Mouse (Mus musculus): ENCODE measurements around the gene Rapsn. TPM values are rescaled to one million over a fixed set of nuclear protein-coding genes. Genes with fewer than 3 reads are reported as not detected.

Gene Rapsn
- polyA plus RNA-seq, 1 experiment from 2014 or later = 0.74 TPM

DNA sequence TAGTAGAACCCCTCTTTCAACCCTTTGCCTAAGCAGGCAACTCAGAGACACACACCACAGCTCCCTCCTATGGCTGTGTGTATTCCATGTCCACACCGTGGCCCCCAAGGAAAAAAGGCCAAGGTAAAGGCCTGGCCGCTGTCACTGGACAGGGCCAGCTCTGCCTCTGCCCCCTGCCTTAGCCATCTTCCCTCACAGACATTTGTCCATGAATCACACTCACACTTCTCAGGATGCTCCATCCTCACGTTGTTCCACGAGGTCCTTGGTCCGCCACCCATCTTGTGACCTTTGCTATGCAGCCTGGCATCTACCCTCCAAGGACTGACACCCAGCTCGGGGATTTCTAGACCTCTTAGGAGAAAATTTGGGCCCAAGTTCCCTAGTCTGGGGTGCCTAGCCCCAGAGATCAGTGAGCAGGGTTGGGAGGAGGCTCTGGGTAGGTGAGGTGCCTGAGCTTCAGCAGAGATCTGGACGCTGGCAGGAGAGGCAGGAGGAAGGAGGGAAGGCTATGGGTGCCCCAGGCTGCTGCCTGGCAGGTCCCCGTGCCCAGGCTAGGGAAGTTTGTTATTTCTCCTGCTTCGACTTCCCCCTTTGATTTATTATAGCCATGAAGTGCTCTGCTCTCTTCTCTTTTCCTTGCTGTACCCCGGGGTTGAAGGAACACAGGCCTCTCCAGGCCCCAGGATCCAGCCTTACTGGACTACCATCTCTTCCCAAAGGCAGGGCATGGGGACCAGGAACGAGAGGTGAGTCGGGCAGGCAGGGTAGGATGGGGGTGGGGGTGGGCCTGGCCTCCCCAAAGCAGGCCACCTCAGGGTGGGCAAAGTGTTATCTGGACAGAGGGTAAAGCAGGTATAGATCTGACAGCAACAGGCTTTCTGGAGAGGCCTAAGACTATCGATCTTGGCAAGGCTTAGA lies 46.6 kb downstream of the Rapsn start, which contains the start of gene Spi1:
Gene Spi1, plus strand, starts transcription at position 616 of the 921 bp plus-strand sequence.
- H3K4me3 ChIP-seq (ENCODE audit: low read length) = no peak within 1 kb of the TSS
- H3K27me3 ChIP-seq (ENCODE audit: control insufficient read depth, insufficient read depth, low read length) = no peaks in the 10 kb centered on the region
- peaks cover 11% of the 10 kb centered on the region for H3K4me1 ChIP-seq (ENCODE audit: control insufficient read depth, insufficient read depth, low read length)
- 68% methylated on average over 13 of the region's 13 CpGs for WGBS
- no peak within 1 kb of the TSS for H3K4me2 ChIP-seq (replicated peaks; ENCODE audit: low read depth, low read length)
- H3K9ac ChIP-seq (ENCODE audit: low read depth, low read length) = no peak within 1 kb of the TSS
- no peak for ATAC-seq (ENCODE audit: low FRiP score, low TSS enrichment)
- H3K36me3 ChIP-seq (ENCODE audit: control insufficient read depth, insufficient read depth, low read length) = no peaks in the 10 kb centered on the region
- no peak within 1 kb of the TSS for H3K27ac ChIP-seq (ENCODE audit: low read depth, low read length)
- no peaks in the 10 kb centered on the region for H3K9me3 ChIP-seq (ENCODE audit: control insufficient read depth, low read length)

DNA sequence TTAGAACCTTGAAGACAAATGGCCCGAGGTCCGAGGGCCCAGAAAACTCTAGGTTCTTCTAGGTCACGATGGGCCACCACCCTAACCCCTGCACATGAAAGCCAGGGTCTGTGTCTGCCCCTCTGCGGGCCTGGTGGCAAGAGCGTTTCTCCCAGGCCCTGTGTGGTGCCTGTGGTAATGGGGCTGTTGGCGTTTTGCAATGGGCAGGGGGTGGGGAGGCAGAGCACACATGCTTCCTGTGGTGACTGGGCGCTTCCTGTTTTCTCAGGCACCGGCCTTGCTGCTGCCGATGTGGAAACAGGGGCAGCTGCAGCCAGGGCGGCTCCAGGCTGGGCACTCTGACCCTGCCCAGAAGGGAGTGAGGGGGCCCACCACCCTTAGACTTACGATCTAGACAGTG lies 47.4 kb downstream of the Rapsn start:
- Histone ChIP-seq H3K4me1 (ENCODE audit: control insufficient read depth, insufficient read depth, low read length) (peaks cover 11% of the 10 kb centered on the region), H3K4me2 (replicated peaks; ENCODE audit: low read depth, low read length) (no peak overlapping the region), H3K9ac (ENCODE audit: low read depth, low read length) (no peak overlapping the region), H3K36me3 (ENCODE audit: control insufficient read depth, insufficient read depth, low read length) (no peaks in the 10 kb centered on the region), H3K27ac (ENCODE audit: low read depth, low read length) (no peak overlapping the region), H3K9me3 (ENCODE audit: control insufficient read depth, low read length) (no peaks in the 10 kb centered on the region), H3K4me3 (ENCODE audit: low read length) (no peak overlapping the region), H3K27me3 (ENCODE audit: control insufficient read depth, insufficient read depth, low read length) (no peaks in the 10 kb centered on the region)
- WGBS = 59% methylated on average over 11 of the region's 11 CpGs
- no peak for ATAC-seq (ENCODE audit: low FRiP score, low TSS enrichment)

DNA sequence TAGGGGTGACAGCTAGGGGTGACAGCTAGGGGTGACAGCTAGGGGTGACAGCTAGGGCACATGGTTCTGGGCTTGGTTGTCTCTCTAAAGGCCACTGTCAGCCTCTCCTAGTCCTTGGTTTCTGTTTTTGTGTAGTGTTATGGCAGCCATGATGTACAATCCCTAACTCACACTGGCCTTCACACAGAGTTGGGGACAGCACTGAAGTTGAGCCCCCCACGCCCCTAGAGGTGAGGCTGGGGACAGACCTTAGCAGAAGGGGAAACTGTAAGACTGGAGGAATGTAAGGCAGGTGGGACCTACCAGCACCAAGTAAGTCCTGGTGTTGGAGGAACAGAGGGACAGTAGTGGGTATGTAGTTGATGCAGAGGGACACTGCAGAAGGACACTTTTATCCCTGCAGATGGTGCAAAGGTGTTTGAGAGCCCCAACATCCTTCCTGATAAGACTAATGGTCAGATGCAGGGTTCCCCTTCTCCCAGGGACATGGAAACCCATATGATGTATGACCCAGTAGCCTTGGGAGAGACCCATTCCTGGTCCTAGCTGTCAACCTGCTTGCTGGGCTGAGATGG lies 48.0 kb downstream of the Rapsn start:
- 62% methylated on average over 1 of the region's 1 CpGs for WGBS
- Histone ChIP-seq H3K4me2 (replicated peaks; ENCODE audit: low read depth, low read length) (no peak overlapping the region), H3K9ac (ENCODE audit: low read depth, low read length) (no peak overlapping the region), H3K36me3 (ENCODE audit: control insufficient read depth, insufficient read depth, low read length) (no peaks in the 10 kb centered on the region), H3K9me3 (ENCODE audit: control insufficient read depth, low read length) (no peaks in the 10 kb centered on the region), H3K4me3 (ENCODE audit: low read length) (no peak overlapping the region), H3K27me3 (ENCODE audit: control insufficient read depth, insufficient read depth, low read length) (no peaks in the 10 kb centered on the region), H3K4me1 (ENCODE audit: control insufficient read depth, insufficient read depth, low read length) (peaks cover 6% of the 10 kb centered on the region; the same call in 1 of the 2 replicates), H3K27ac (ENCODE audit: low read depth, low read length) (no peak overlapping the region)
- ATAC-seq (ENCODE audit: low FRiP score, low TSS enrichment) = no peak

DNA sequence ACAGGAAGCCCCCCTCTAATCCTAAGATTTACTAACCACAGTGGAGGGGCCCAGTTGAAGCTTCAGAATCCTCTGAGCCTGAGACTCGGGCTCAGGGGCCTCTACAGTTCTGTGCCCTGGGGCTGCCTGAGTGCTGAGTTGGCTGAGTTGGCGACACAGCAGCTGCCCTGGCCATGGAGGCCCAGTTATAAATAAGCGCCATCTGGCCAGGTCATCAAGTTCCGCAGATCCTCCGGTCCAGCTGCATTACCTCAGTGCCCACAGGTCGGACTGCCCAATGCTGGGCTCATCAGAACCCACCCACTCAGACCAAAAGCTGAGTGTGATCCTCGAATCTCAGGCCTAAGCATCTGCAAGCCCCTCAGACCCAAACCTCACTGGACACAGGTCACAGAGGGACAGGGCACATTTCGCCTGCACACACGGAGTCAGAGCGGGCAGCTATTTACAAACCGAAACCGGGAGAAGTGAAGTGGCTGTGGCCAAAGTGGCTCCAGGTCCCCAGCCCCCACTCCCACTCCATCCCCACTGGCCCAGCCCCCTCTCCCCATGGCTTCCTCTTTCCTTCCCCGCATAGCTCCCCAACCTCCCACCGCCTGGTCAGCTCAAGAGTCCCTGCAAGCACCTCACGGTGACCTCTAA lies 48.9 kb downstream of the Rapsn start:
- Histone ChIP-seq H3K27me3 (ENCODE audit: control insufficient read depth, insufficient read depth, low read length) (no peaks in the 10 kb centered on the region), H3K36me3 (ENCODE audit: control insufficient read depth, insufficient read depth, low read length) (no peaks in the 10 kb centered on the region), H3K4me2 (replicated peaks; ENCODE audit: low read depth, low read length) (no peak overlapping the region), H3K9ac (ENCODE audit: low read depth, low read length) (no peak overlapping the region), H3K27ac (ENCODE audit: low read depth, low read length) (no peak overlapping the region), H3K4me3 (ENCODE audit: low read length) (no peak overlapping the region), H3K9me3 (ENCODE audit: control insufficient read depth, low read length) (no peaks in the 10 kb centered on the region), H3K4me1 (ENCODE audit: control insufficient read depth, insufficient read depth, low read length) (peaks cover under 1% of the 10 kb centered on the region; the same call in 1 of the 2 replicates)
- WGBS = 74% methylated on average over 15 of the region's 15 CpGs
- no peak for ATAC-seq (ENCODE audit: low FRiP score, low TSS enrichment)

DNA sequence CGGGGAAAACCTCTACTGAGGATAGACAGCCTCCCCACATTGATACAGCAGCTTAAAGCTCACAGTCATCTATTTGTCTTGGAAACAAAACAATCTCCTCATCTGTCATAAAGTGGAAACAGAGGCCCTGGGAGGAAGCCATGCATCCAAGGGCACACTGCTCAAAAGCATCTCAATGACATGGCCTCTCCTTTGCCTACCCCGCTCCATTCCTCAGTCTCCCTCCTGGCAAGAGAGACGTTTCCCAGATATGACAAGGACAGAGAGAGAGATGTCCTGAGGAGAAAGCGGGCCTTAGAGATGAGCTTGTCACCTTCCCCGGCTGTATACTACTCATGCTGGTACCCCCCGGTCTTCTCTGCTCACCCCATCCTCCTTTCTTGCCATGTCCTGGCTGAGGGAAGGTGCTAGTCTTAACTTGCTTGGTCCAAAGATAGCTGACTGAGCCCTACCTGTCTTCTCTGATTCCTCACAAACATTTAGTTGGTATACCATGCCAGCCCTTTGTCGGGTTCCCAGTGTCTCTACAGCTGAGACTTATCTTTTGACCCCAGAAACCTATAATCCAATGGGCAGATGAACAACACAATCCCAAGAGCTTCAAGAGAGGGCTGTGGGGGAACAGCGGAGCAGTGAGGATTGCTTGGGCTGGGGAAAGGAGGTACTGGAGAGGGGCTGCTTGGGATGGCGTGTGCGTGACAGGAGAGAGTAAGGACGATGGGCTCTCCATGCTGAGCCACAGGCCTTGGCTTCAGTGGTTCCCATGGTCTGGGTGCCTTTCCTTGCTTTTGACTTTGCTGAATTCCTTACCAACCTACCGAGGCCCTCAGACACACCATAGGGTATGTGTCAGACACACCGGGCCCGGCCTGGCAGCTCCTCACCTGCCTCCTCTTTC lies 50.3 kb downstream of the Rapsn start:
- Histone ChIP-seq H3K4me1 (ENCODE audit: control insufficient read depth, insufficient read depth, low read length) (no peaks in the 10 kb centered on the region), H3K4me2 (replicated peaks; ENCODE audit: low read depth, low read length) (no peak overlapping the region), H3K4me3 (ENCODE audit: low read length) (no peak overlapping the region), H3K27ac (ENCODE audit: low read depth, low read length) (no peak overlapping the region), H3K27me3 (ENCODE audit: control insufficient read depth, insufficient read depth, low read length) (no peaks in the 10 kb centered on the region), H3K36me3 (ENCODE audit: control insufficient read depth, insufficient read depth, low read length) (no peaks in the 10 kb centered on the region), H3K9me3 (ENCODE audit: control insufficient read depth, low read length) (no peaks in the 10 kb centered on the region), H3K9ac (ENCODE audit: low read depth, low read length) (no peak overlapping the region)
- 84% methylated on average over 14 of the region's 14 CpGs for whole genome bisulfite sequencing
- ATAC-seq (ENCODE audit: low FRiP score, low TSS enrichment) = no peak

DNA sequence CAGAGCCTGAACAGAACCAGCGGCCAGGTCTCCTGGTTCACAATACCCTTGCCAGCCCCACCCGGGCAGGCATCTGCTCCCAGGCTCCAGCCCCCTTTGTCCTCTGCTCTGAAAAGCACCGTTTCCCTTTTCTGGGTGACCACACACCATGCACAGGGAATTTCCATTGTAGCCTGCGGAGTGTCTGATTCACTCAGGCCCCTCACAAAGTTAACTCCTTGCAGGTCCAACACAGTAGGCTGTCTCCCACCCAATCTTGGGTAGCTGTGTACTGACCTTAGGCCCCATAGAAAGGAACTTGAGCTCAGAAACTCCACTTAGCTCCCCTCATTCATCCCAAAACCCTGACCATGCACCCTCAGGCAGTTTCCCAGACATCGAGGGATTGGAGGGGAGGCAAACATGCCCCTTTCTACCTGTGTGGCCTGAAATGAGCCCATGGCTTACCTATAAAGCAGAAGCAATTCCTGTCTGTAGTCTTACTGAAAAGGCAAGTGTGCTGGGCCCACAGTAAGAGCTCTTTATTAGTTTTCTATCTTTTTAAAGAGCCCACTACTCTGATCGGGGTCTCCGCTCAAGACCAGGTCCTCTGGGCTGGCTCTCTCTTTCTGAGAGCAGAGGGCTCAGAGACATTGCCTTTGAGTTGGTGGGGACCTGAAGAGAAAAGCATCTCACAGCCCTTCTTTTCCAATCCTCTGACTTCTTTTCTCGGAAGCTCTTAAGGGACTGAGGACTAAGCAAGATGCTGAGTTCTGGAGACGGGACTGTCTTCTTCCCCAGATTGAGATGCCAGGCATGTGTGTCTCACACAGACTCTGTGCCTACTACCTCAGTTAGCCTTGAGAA lies 51.2 kb downstream of the Rapsn start:
- no peak overlapping the region for H3K4me2 ChIP-seq (replicated peaks; ENCODE audit: low read depth, low read length)
- ATAC-seq (ENCODE audit: low FRiP score, low TSS enrichment) = no peak
- H3K36me3 ChIP-seq (ENCODE audit: control insufficient read depth, insufficient read depth, low read length) = no peaks in the 10 kb centered on the region
- WGBS = 72% methylated on average over 9 of the region's 9 CpGs
- no peak overlapping the region for H3K4me3 ChIP-seq (ENCODE audit: low read length)
- H3K9ac ChIP-seq (ENCODE audit: low read depth, low read length) = no peak overlapping the region
- H3K9me3 ChIP-seq (ENCODE audit: control insufficient read depth, low read length) = no peaks in the 10 kb centered on the region
- H3K27me3 ChIP-seq (ENCODE audit: control insufficient read depth, insufficient read depth, low read length) = no peaks in the 10 kb centered on the region
- H3K4me1 ChIP-seq (ENCODE audit: control insufficient read depth, insufficient read depth, low read length) = no peaks in the 10 kb centered on the region
- no peak overlapping the region for H3K27ac ChIP-seq (ENCODE audit: low read depth, low read length)

DNA sequence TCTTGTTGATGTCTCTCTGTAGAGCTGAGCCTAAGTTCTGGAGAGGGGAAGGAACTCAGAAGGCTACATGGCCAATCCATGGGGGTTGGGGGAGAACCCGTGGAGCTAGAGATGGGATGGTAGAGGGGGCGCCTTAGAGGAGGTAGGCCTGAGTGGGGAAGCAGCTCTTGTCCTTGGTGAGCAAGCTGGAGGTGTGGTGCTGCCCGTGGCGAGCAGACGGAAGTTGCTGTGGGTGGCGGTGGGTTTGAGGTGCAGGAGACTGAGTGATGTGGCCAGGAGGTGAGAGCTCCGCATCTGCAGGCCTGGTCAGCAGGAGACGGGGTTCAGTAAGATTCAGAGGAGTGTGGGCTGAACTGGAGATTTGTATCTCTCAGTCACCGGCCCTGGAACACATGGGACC lies 52.0 kb downstream of the Rapsn start:
- Histone ChIP-seq H3K27me3 (ENCODE audit: control insufficient read depth, insufficient read depth, low read length) (no peaks in the 10 kb centered on the region), H3K27ac (ENCODE audit: low read depth, low read length) (no peak overlapping the region), H3K4me1 (ENCODE audit: control insufficient read depth, insufficient read depth, low read length) (no peaks in the 10 kb centered on the region), H3K9me3 (ENCODE audit: control insufficient read depth, low read length) (no peaks in the 10 kb centered on the region), H3K36me3 (ENCODE audit: control insufficient read depth, insufficient read depth, low read length) (no peaks in the 10 kb centered on the region), H3K9ac (ENCODE audit: low read depth, low read length) (no peak overlapping the region), H3K4me3 (ENCODE audit: low read length) (no peak overlapping the region), H3K4me2 (replicated peaks; ENCODE audit: low read depth, low read length) (no peak overlapping the region)
- 87% methylated on average over 9 of the region's 9 CpGs for WGBS
- ATAC-seq (ENCODE audit: low FRiP score, low TSS enrichment) = no peak

DNA sequence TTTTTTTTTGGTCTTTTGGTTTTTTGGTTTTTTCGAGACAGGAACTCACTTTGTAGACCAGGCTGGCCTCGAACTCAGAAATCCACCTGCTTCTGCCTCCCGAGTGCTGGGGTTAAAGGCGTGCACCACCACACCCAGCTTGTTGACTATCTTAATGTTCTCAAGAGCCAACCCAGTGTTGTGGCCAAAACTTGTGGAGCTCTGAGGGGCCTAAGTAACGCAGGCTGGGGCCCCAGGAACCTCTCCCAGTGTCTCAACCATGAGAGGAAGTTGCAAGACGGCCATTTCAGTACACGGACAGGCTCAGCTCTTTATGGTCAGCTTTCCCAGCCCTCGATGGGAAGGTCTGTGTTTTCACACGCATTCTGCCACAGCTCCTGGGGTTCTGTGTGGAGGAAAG lies 53.6 kb downstream of the Rapsn start:
- H3K4me2 ChIP-seq (replicated peaks; ENCODE audit: low read depth, low read length) = no peak overlapping the region
- H3K9me3 ChIP-seq (ENCODE audit: control insufficient read depth, low read length) = no peaks in the 10 kb centered on the region
- H3K4me1 ChIP-seq (ENCODE audit: control insufficient read depth, insufficient read depth, low read length) = no peaks in the 10 kb centered on the region
- H3K36me3 ChIP-seq (ENCODE audit: control insufficient read depth, insufficient read depth, low read length) = no peaks in the 10 kb centered on the region
- H3K9ac ChIP-seq (ENCODE audit: low read depth, low read length) = no peak overlapping the region
- no peaks in the 10 kb centered on the region for H3K27me3 ChIP-seq (ENCODE audit: control insufficient read depth, insufficient read depth, low read length)
- no peak for ATAC-seq (ENCODE audit: low FRiP score, low TSS enrichment)
- H3K4me3 ChIP-seq (ENCODE audit: low read length) = no peak overlapping the region
- no peak overlapping the region for H3K27ac ChIP-seq (ENCODE audit: low read depth, low read length)
- WGBS = 78% methylated on average over 9 of the region's 9 CpGs
